Mouse (Mus musculus) intestine, embryonic 16.5 days (tissue): ENCODE results near the gene Ggt6. TPM values are rescaled to one million over a fixed set of nuclear protein-coding genes. Genes with fewer than 3 reads are reported as not detected.
A peak's percentile ranks its signal among the peaks of the same experiment; 100 is the strongest.

Source experiments
- ATAC-seq: fragments of 200-750 bp; cut with Nextera tagmentation; 2 replicates; pipeline ENCODE4 v1.8.0; 2017; ENCODE audit warnings: moderate TSS enrichment, moderate library complexity
- H3K27ac ChIP-seq: fragments of 300-500 bp; sonication (generic); 2 replicates; pipeline ENCODE4 v1.5.1; 2014; ENCODE audit warnings: mild to moderate bottlenecking, low read length
- H3K27me3 ChIP-seq: fragments of 300-500 bp; sonication (generic); replicated peaks from 2 replicates; pipeline ENCODE4 v1.6.1; 2014; ENCODE audit warnings: low read length, control low read depth, mixed read lengths; ENCODE audit not compliant: control insufficient read depth, insufficient read depth
- H3K36me3 ChIP-seq: fragments of 300-500 bp; sonication (generic); 2 replicates; pipeline ENCODE4 v1.6.1; 2014; ENCODE audit warnings: low read length, control low read depth; ENCODE audit not compliant: control insufficient read depth, insufficient read depth
- H3K4me1 ChIP-seq: fragments of 300-500 bp; sonication (generic); 2 replicates; pipeline ENCODE4 v1.6.1; 2014; ENCODE audit warnings: low read length, control low read depth, mixed read lengths; ENCODE audit not compliant: control insufficient read depth, insufficient read depth
- H3K4me2 ChIP-seq: fragments of 300-500 bp; sonication (generic); 2 replicates; pipeline ENCODE4 v1.6.1; 2014; ENCODE audit warnings: low read depth, low read length, control low read depth
- H3K4me3 ChIP-seq: fragments of 300-500 bp; sonication (generic); 2 replicates; pipeline ENCODE4 v1.5.1; 2014; ENCODE audit warnings: mild to moderate bottlenecking, low read length
- H3K9ac ChIP-seq: fragments of 300-500 bp; sonication (generic); 2 replicates; pipeline ENCODE4 v1.6.1; 2014; ENCODE audit warnings: low read depth, low read length
- H3K9me3 ChIP-seq: fragments of 300-500 bp; sonication (generic); 2 replicates; pipeline ENCODE4 v1.6.1; 2016; ENCODE audit warnings: low read length, control low read depth; ENCODE audit not compliant: control insufficient read depth
- WGBS: fragments of 180-500 bp; shearing (Covaris S2); extraction: QIAGEN DNeasy Blood & Tissue Kit; methylation state at CpG from one replicate; pipeline ENCODE4 v1.1.7; 2014; 5-methylcytosine and 5-hydroxymethylcytosine counted together
- polyA plus RNA-seq: library from polyadenylated mRNA; unstranded; fragments of >200 nt; fragmentation: Nextera tagmentation; extraction: Ambion mirVana; gene quantifications from 2 replicates; pipeline ENCODE4 v1.2.1, GENCODE M21; 2015

Ggt6 gene
- polyA plus RNA-seq, 1 experiment from 2014 or later: 19.2 TPM

DNA sequence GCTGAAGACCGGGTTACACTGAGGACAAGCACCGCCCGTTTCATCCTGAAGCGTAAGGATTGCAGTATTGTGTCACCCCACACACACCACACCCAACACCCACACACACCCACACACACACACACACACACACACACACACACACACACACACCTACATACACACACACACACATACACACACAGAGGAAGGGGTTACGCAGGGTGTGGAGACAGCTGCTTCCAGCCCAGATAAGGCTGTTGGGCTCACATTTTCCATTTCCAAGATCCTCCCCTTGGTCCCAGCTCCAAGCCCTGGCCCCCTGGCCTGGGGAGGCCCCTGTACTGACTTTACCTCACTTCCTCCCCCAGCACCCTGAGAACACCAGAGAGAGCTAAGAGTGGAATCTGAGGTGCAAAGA is 18.7 kb upstream of the Ggt6 start:
- no peak overlapping the region for H3K4me3 ChIP-seq
- H3K4me1 ChIP-seq: peaks cover 11% of the 10 kb centered on the region
- H3K4me2 ChIP-seq: no peak overlapping the region
- H3K27me3 ChIP-seq: no peaks in the 10 kb centered on the region
- no peak for ATAC-seq
- no peak overlapping the region for H3K9ac ChIP-seq
- H3K9me3 ChIP-seq: no peaks in the 10 kb centered on the region
- 74% methylated on average over 5 of the region's 5 CpGs for WGBS
- no peak overlapping the region for H3K27ac ChIP-seq
- no peaks in the 10 kb centered on the region for H3K36me3 ChIP-seq

DNA sequence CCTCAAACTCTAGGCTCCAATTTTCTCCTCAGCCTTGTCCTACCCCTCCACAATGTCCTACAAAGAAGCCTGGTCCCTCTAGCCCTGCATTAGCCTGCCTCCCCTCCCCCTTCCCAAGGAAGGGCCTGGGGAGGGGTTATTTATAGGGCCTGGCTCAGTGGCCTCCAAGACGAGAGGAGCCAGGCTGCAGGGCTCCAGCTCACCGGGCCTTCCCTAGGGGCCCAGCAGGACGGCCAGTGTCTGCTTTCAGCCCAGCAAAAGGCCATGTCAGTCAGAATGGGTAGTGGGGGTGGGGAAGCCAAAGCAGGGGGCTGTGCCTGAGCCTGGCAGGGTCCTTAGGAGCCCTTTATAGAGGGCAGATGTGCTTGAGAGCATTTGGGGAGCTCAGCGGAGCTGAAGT is 17.9 kb upstream of the Ggt6 start:
- Histone ChIP-seq H3K4me2 (no peak overlapping the region), H3K9ac (peak overlapping the region; percentile 9; the same call in 1 of the 2 replicates), H3K4me1 (peaks cover 4% of the 10 kb centered on the region), H3K27me3 (no peaks in the 10 kb centered on the region), H3K9me3 (no peaks in the 10 kb centered on the region), H3K4me3 (no peak overlapping the region), H3K36me3 (no peaks in the 10 kb centered on the region), H3K27ac (no peak overlapping the region)
- 26% methylated on average over 4 of the region's 4 CpGs for WGBS
- ATAC-seq: no peak

DNA sequence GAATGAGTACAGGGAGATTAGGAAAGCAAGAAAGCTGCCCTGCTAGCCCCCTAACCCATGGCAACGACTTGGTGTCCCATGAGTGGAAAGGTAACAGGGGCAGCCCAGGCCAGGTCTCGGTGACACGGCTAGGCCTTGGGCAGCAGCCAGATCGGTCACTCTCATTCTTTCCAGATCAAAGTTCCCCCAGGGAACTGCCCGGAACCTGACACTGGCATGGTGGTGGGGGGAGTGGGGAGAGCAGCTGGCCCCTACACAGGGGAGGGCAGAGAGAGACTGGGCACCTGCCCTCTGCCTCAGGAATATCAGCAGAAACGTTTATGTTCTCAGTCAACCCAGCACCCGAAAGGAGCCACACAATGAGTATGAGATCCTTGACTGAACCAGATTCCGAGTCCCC is 17.1 kb upstream of the Ggt6 start:
- Histone ChIP-seq H3K4me1 (peaks cover 4% of the 10 kb centered on the region), H3K4me2 (no peak overlapping the region), H3K9me3 (no peaks in the 10 kb centered on the region), H3K4me3 (no peak overlapping the region), H3K9ac (no peak overlapping the region), H3K36me3 (no peaks in the 10 kb centered on the region), H3K27me3 (no peaks in the 10 kb centered on the region), H3K27ac (no peak overlapping the region)
- no peak for ATAC-seq
- 56% methylated on average over 8 of the region's 8 CpGs for WGBS

DNA sequence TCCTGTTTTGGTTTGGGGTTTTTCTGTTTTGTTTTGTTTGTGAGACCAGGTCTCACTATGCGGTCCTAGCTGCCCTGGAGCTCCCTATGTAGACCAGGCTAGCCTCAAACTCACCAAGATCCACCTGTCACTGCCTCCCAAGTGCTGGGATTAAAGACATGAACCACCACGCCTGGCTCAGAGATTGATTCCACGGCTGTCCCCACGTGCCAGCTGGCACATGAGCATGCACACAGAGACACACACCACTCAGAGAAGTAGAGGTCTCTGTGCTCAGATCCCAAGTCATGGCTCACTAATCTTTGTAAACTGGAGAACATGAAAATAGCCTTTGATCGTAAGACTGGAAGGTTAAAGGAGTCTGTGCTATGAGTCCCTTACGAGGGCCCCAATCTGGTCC is 16.3 kb upstream of the Ggt6 start:
- ATAC-seq: no peak
- no peaks in the 10 kb centered on the region for H3K9me3 ChIP-seq
- no peak overlapping the region for H3K4me3 ChIP-seq
- H3K27ac ChIP-seq: no peak overlapping the region
- 88% methylated on average over 6 of the region's 6 CpGs for WGBS
- peaks cover 4% of the 10 kb centered on the region for H3K4me1 ChIP-seq
- no peak overlapping the region for H3K9ac ChIP-seq
- no peaks in the 10 kb centered on the region for H3K27me3 ChIP-seq
- H3K4me2 ChIP-seq: no peak overlapping the region
- H3K36me3 ChIP-seq: no peaks in the 10 kb centered on the region

DNA sequence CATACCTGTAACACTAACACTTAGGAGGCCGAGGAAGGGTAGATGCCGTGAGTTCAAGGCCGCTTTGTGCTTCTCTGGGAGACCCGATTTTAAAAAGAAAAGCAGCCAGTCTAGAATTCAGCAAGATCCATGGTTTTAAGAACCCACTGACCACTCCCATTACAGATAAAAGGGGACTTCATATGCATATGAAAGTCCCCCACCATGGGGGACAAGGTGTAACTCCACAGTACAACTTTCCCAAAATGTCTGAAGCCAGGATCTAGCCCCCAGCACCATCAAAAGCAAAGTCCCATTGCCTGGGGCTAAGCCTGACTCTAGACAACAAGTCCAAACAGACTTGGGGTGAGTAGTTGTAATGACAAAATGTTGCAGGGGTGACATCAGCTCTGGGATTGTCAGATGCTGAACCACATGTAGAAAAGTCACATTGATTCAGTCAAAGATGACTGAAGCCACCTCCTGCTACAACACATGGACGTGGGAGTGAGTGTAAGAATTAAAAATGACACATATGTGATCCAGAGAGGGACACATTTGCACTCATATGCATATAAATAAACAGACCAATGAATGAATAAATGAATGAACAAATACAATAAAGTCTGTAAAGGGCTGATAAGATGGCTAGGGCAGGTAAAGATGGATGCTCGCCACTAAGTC is 14.7 kb upstream of the Ggt6 start:
- 83% methylated on average over 6 of the region's 6 CpGs for WGBS
- H3K9me3 ChIP-seq: no peaks in the 10 kb centered on the region
- ATAC-seq: no peak
- H3K27ac ChIP-seq: no peak overlapping the region
- peaks cover 4% of the 10 kb centered on the region for H3K4me1 ChIP-seq
- no peak overlapping the region for H3K4me2 ChIP-seq
- no peaks in the 10 kb centered on the region for H3K36me3 ChIP-seq
- no peak overlapping the region for H3K9ac ChIP-seq
- no peaks in the 10 kb centered on the region for H3K27me3 ChIP-seq
- no peak overlapping the region for H3K4me3 ChIP-seq

DNA sequence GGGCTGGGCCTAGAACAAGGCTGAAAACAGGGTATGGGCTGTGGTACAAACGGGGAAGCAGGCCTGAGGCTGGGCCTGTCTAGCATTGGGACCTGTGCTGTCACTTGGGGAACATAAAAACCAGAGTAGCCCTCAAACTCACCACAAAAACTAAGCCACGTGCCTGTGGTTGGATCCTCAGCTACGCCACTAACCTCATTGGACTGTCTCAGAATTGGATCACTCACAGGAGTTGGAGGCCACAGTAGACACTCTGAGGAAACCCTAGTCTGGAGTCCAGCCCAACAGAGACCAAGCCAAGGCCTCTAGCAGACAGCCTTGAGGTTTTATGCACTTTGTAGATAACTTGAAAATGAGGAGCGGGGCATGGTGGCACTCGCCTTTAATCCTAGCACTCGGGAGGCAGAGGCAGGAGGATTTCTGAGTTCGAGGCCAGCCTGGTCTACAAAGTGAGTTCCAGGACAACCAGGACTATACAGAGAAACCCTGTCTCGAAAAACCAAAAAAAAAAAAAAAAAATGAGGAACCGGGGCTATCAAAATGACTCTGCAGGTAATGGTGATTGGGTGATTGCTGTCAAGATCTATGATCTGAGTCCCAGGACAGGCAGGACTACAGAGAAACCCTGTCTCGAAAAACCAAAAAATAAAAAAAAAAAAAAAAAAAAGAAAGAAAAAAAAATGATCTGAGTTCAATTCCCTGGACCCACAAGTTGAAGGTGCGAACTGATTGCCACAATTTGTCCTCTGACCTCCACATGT is 13.6 kb upstream of the Ggt6 start:
- Histone ChIP-seq H3K36me3 (no peaks in the 10 kb centered on the region), H3K4me3 (no peak overlapping the region), H3K4me1 (peaks cover 4% of the 10 kb centered on the region), H3K27me3 (no peaks in the 10 kb centered on the region), H3K9ac (no peak overlapping the region), H3K9me3 (no peaks in the 10 kb centered on the region), H3K27ac (no peak overlapping the region), H3K4me2 (no peak overlapping the region)
- WGBS: 87% methylated on average over 11 of the region's 11 CpGs
- ATAC-seq: no peak

DNA sequence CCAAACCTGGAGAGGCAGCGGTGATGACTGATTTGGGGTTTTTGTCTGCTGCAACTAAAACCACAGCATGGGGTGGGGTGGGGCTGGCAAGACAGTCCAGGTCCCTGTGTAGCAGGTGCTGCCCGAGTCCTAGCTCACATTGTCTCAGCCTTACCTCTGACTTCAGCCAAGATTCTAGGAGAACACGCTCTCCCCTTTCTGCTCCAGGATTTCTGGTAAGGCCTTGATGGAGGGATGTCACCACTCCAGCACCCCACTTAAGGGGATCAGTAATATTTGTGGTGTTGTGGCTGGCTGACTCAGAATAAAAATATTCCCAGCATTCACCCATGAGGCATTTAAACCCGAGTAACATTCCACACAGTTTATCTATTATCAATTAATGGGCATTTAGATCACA is 11.6 kb upstream of the Ggt6 start:
- no peak for ATAC-seq
- Histone ChIP-seq H3K9ac (no peak overlapping the region), H3K27ac (no peak overlapping the region), H3K4me2 (no peak overlapping the region), H3K36me3 (no peaks in the 10 kb centered on the region), H3K27me3 (no peaks in the 10 kb centered on the region), H3K4me1 (no peaks in the 10 kb centered on the region), H3K9me3 (no peaks in the 10 kb centered on the region), H3K4me3 (no peak overlapping the region)
- 66% methylated on average over 4 of the region's 4 CpGs for WGBS

DNA sequence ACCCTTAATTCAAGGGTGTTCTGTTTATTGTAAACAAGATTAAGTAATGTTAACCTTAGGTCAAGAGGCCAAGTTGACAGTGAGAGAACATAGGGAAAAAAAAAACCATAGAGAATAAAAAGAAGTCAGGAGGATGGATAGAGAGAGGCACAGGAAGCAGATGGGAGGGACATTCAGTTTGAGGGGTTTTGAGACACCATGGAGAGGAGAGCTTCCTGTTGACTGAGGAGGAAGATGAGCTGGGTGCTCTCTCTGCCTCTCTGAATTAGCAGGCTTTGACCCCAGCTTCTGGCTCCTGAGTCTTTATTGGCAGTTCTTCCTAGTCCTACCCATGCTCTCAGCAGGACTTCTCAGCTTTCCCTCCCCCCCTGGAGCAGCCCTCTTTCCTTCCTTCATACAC is 10.1 kb upstream of the Ggt6 start:
- Histone ChIP-seq H3K27ac (no peak overlapping the region), H3K4me1 (no peaks in the 10 kb centered on the region), H3K4me3 (no peak overlapping the region), H3K9ac (no peak overlapping the region), H3K27me3 (no peaks in the 10 kb centered on the region), H3K4me2 (no peak overlapping the region), H3K9me3 (no peaks in the 10 kb centered on the region), H3K36me3 (no peaks in the 10 kb centered on the region)
- no peak for ATAC-seq

DNA sequence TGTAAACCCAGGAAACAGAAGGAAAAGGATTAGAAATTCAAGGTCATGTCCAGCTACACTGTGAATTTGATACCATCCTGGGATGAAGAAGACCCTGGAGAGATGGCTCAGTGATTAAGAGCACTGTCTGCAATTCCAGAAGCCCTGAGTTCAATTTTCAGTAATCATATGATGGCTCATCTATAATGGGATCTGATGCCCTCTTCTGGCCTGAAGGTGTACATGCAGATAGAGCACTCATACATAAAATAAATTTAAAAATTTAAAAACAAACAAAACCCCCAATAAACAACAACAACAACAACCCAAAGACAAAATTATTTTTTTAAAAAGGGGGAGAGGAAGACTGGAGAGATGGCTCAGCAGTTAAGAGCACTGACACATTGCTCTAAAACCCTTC is 8.4 kb upstream of the Ggt6 start:
- no peaks in the 10 kb centered on the region for H3K4me1 ChIP-seq
- H3K9me3 ChIP-seq: no peaks in the 10 kb centered on the region
- H3K27me3 ChIP-seq: no peaks in the 10 kb centered on the region
- H3K4me2 ChIP-seq: no peak overlapping the region
- H3K36me3 ChIP-seq: no peaks in the 10 kb centered on the region
- no peak overlapping the region for H3K9ac ChIP-seq
- no peak overlapping the region for H3K27ac ChIP-seq
- ATAC-seq: no peak
- no peak overlapping the region for H3K4me3 ChIP-seq

DNA sequence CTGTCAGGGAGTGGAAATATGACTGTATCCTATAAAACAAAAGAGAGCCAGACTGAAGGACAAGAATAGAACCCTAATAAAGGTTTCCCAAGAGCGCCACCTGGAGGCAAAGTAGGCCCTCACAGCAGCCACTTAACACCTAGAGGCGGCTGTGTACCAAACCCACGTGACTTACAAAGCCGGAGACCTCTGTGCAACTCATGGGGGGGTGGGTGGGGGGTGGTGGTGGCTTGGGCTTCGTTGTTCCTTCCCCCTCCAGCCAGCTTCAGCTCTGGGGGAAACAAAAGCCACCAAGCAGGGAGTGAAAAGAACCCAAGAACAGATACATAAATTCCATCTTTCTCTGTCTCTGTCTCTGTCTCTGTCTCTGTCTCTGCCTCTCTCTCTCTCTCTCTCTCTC is 6.6 kb upstream of the Ggt6 start:
- Histone ChIP-seq H3K9me3 (no peaks in the 10 kb centered on the region), H3K4me2 (no peak overlapping the region), H3K27ac (no peak overlapping the region), H3K27me3 (no peaks in the 10 kb centered on the region), H3K4me3 (no peak overlapping the region), H3K4me1 (no peaks in the 10 kb centered on the region), H3K36me3 (no peaks in the 10 kb centered on the region), H3K9ac (no peak overlapping the region)
- 3% methylated on average over 5 of the region's 5 CpGs for WGBS
- peak; percentile 80 for ATAC-seq
